Comparison of ENCODE assay signal across 14 mouse cellular contexts in the genomic region with DNA sequence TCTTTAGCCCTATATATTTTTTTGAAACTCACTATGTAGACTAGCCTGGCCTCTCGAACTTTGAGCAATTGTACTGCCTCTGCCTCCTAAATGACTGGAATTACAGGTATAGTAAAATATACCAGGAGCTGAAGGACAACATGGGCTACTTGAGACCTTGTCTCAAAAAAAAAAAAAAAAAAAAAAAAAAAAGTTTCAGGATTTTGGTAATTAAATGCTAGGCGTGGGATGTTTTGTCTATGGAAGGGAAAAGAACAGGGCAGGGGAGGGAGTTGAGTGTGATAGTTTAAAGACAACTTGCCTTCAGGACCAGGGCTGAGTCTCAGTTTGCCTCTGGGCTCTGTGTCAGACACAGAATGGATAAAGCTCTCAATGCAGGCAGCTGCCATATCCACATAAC. TPM values are rescaled to one million over a fixed set of nuclear protein-coding genes. Genes with fewer than 3 reads are reported as not detected.
DNase-seq lines count a peak whose midpoint lies in the region; ATAC-seq and TF ChIP-seq lines count a peak whose summit lies in the region.
"Had no signal": no experiment of that assay in that cellular context is flagged by ENCODE, and none has a peak within 500 bp of the region (broad histone marks: within the 10 kb centered on the region; RNA-seq: fewer than 3 reads in every experiment).

No protein-coding gene starts in this region.

- no peak for DNase-seq in midbrain, embryonic 14.5 days
- DNase-seq in limb, embryonic 10.5 days (ENCODE audit: low spot score), result no peak
- no peak for DNase-seq in right cerebral cortex, adult 18-20 months
- DNase-seq: cerebellum, postnatal 36 days; gastrocnemius, postnatal 25 days had no signal

- no peak for TF ChIP-seq POLR2A in myocyte (IDR thresholded peaks at IDR 0.05; ENCODE audit: insufficient read length, low read depth)

- no peak overlapping the region for H3ac ChIP-seq in myocyte (ENCODE audit: control insufficient read depth, insufficient read length)

- H3K79me2 ChIP-seq in myocyte (ENCODE audit: control insufficient read depth, insufficient read depth), result peaks cover 48% of the 10 kb centered on the region

- H3K4me1 ChIP-seq in hindbrain, embryonic 12.5 days, result peaks cover 33% of the 10 kb centered on the region
- peaks cover 32% of the 10 kb centered on the region for H3K4me1 ChIP-seq in hindbrain, embryonic 16.5 days (ENCODE audit: control insufficient read depth, insufficient read depth, low read depth, low read length)
- peaks cover 44% of the 10 kb centered on the region for H3K4me1 ChIP-seq in midbrain, embryonic 13.5 days (replicated peaks)
- H3K4me1 ChIP-seq in midbrain, embryonic 14.5 days (ENCODE audit: control insufficient read depth, insufficient read depth, low read length), result peaks cover 20% of the 10 kb centered on the region
- peaks cover 45% of the 10 kb centered on the region for H3K4me1 ChIP-seq in limb, embryonic 10.5 days

- 89% methylated on average over 2 of the region's 2 CpGs for WGBS in hindbrain, embryonic 12.5 days
- 88% methylated on average over 2 of the region's 2 CpGs for WGBS in hindbrain, embryonic 16.5 days
- WGBS in midbrain, embryonic 13.5 days, result 89% methylated on average over 2 of the region's 2 CpGs
- WGBS in midbrain, embryonic 14.5 days, result 78% methylated on average over 2 of the region's 2 CpGs
- 86% methylated on average over 2 of the region's 2 CpGs for WGBS in limb, embryonic 10.5 days

- no peak overlapping the region for H3K4me3 ChIP-seq in hindbrain, embryonic 12.5 days
- H3K4me3 ChIP-seq in hindbrain, embryonic 16.5 days (ENCODE audit: low read length), result no peak overlapping the region
- no peak overlapping the region for H3K4me3 ChIP-seq in midbrain, embryonic 13.5 days (replicated peaks)
- no peak overlapping the region for H3K4me3 ChIP-seq in midbrain, embryonic 14.5 days (replicated peaks; ENCODE audit: low read depth, low read length)
- H3K4me3 ChIP-seq in limb, embryonic 10.5 days, result 0 out of 2 replicates have a peak overlapping the region, but pooled peaks have one; percentile 100
- no peak overlapping the region for H3K4me3 ChIP-seq in myocyte
- H3K4me3 ChIP-seq: layer of hippocampus, adult 2 months had no signal

- peaks cover 41% of the 10 kb centered on the region for H3K36me3 ChIP-seq in hindbrain, embryonic 12.5 days
- peaks cover 34% of the 10 kb centered on the region for H3K36me3 ChIP-seq in hindbrain, embryonic 16.5 days (ENCODE audit: control insufficient read depth, insufficient read depth, low read length)
- peaks cover 46% of the 10 kb centered on the region for H3K36me3 ChIP-seq in midbrain, embryonic 13.5 days
- peaks cover 42% of the 10 kb centered on the region for H3K36me3 ChIP-seq in midbrain, embryonic 14.5 days (ENCODE audit: control insufficient read depth, insufficient read depth, low read length)
- H3K36me3 ChIP-seq in limb, embryonic 10.5 days, result peaks cover 55% of the 10 kb centered on the region
- peaks cover 24% of the 10 kb centered on the region for H3K36me3 ChIP-seq in myocyte (ENCODE audit: control insufficient read depth, insufficient read depth)

- H3K9ac ChIP-seq in hindbrain, embryonic 12.5 days, result no peak overlapping the region
- H3K9ac ChIP-seq in hindbrain, embryonic 16.5 days (ENCODE audit: low read depth, low read length), result no peak overlapping the region
- 0 out of 2 replicates have a peak overlapping the region, but pooled peaks have one; percentile 74 for H3K9ac ChIP-seq in midbrain, embryonic 13.5 days (replicated peaks)
- H3K9ac ChIP-seq in midbrain, embryonic 14.5 days (replicated peaks; ENCODE audit: low read length), result no peak overlapping the region

- no peaks in the 10 kb centered on the region for H3K27me3 ChIP-seq in hindbrain, embryonic 12.5 days
- H3K27me3 ChIP-seq in hindbrain, embryonic 16.5 days (replicated peaks; ENCODE audit: control insufficient read depth, insufficient read depth, low read length), result no peaks in the 10 kb centered on the region
- no peaks in the 10 kb centered on the region for H3K27me3 ChIP-seq in midbrain, embryonic 13.5 days
- no peaks in the 10 kb centered on the region for H3K27me3 ChIP-seq in midbrain, embryonic 14.5 days (ENCODE audit: control insufficient read depth, insufficient read depth, low read length)
- H3K27me3 ChIP-seq in limb, embryonic 10.5 days (ENCODE audit: low read depth, poor library complexity, severe bottlenecking), result no peaks in the 10 kb centered on the region
- no peaks in the 10 kb centered on the region for H3K27me3 ChIP-seq in myocyte (ENCODE audit: control insufficient read depth, insufficient read depth, insufficient read length)
- H3K27me3 ChIP-seq: lung, embryonic 15.5 days; midbrain, embryonic 15.5 days had no signal

- no peak for ATAC-seq in hindbrain, embryonic 12.5 days (ENCODE audit: low FRiP score)
- no peak for ATAC-seq in hindbrain, embryonic 16.5 days
- no peak for ATAC-seq in midbrain, embryonic 13.5 days
- no peak for ATAC-seq in midbrain, embryonic 14.5 days (ENCODE audit: low FRiP score, low TSS enrichment)
- ATAC-seq: forebrain, embryonic 16.5 days; inflammation-experienced regulatory T-cells, adult 6 months; midbrain, embryonic 15.5 days had no signal

- no peak overlapping the region for H3K27ac ChIP-seq in hindbrain, embryonic 12.5 days
- no peak overlapping the region for H3K27ac ChIP-seq in hindbrain, embryonic 16.5 days (ENCODE audit: low read depth, low read length)
- no peak overlapping the region for H3K27ac ChIP-seq in midbrain, embryonic 13.5 days
- no peak overlapping the region for H3K27ac ChIP-seq in midbrain, embryonic 14.5 days (replicated peaks; ENCODE audit: low read depth, low read length)
- H3K27ac ChIP-seq in limb, embryonic 10.5 days, result no peak overlapping the region
- H3K27ac ChIP-seq: layer of hippocampus, adult 2 months; lung, embryonic 15.5 days; midbrain, embryonic 15.5 days had no signal

- H3K9me3 ChIP-seq in hindbrain, embryonic 12.5 days (replicated peaks), result no peaks in the 10 kb centered on the region
- no peaks in the 10 kb centered on the region for H3K9me3 ChIP-seq in hindbrain, embryonic 16.5 days (ENCODE audit: control insufficient read depth, low read length)
- H3K9me3 ChIP-seq in midbrain, embryonic 13.5 days, result no peaks in the 10 kb centered on the region
- H3K9me3 ChIP-seq in midbrain, embryonic 14.5 days (ENCODE audit: control insufficient read depth, low read length), result no peaks in the 10 kb centered on the region
- H3K9me3 ChIP-seq in limb, embryonic 10.5 days (replicated peaks), result no peaks in the 10 kb centered on the region
- H3K9me3 ChIP-seq: lung, embryonic 15.5 days; midbrain, embryonic 15.5 days had no signal

- peak overlapping the region; percentile 86; the same call in 1 of the 2 replicates for H3K4me2 ChIP-seq in hindbrain, embryonic 12.5 days (replicated peaks)
- no peak overlapping the region for H3K4me2 ChIP-seq in hindbrain, embryonic 16.5 days (ENCODE audit: low read length)
- no peak overlapping the region for H3K4me2 ChIP-seq in midbrain, embryonic 13.5 days (replicated peaks)
- H3K4me2 ChIP-seq in midbrain, embryonic 14.5 days (ENCODE audit: low read length), result no peak overlapping the region
- H3K4me2 ChIP-seq in myocyte (ENCODE audit: low read depth), result peak overlapping the region; percentile 91

RNA-seq across cellular contexts. Expression of a gene that starts 2.0 kb away (rescaled TPM):
- 473 and 486 TPM in 2 replicates for polyA plus RNA-seq in hindbrain, embryonic 12.5 days (2016; fragmentation: Nextera tagmentation; extraction: Ambion mirVana)
- polyA plus RNA-seq in hindbrain, embryonic 16.5 days (2015; fragmentation: Nextera tagmentation; extraction: Ambion mirVana), result 252 and 298 TPM in 2 replicates
- 279 and 297 TPM in 2 replicates for polyA plus RNA-seq in midbrain, embryonic 13.5 days (2015; fragmentation: Nextera tagmentation; extraction: Ambion mirVana)
- polyA plus RNA-seq in midbrain, embryonic 14.5 days (2014; fragmentation: Nextera tagmentation; extraction: Ambion mirVana), result 241 and 300 TPM in 2 replicates
- 613 and 656 TPM in 2 replicates for polyA plus RNA-seq in limb, embryonic 10.5 days (2016; fragmentation: Nextera tagmentation; extraction: Ambion mirVana)
- 444 TPM for polyA plus RNA-seq in myocyte (2012; fragmentation: generic; extraction: Trizol)

RNA-seq across cellular contexts. Expression of a gene that starts 6.4 kb away (rescaled TPM):
- 548 TPM in 2 replicates for polyA plus RNA-seq in hindbrain, embryonic 12.5 days (2016; fragmentation: Nextera tagmentation; extraction: Ambion mirVana)
- polyA plus RNA-seq in hindbrain, embryonic 16.5 days (2015; fragmentation: Nextera tagmentation; extraction: Ambion mirVana), result 501 and 544 TPM in 2 replicates
- 452 and 461 TPM in 2 replicates for polyA plus RNA-seq in midbrain, embryonic 13.5 days (2015; fragmentation: Nextera tagmentation; extraction: Ambion mirVana)
- polyA plus RNA-seq in midbrain, embryonic 14.5 days (2014; fragmentation: Nextera tagmentation; extraction: Ambion mirVana), result 353 and 438 TPM in 2 replicates
- polyA plus RNA-seq in limb, embryonic 10.5 days (2016; fragmentation: Nextera tagmentation; extraction: Ambion mirVana), result 742 and 814 TPM in 2 replicates
- 837 TPM for polyA plus RNA-seq in myocyte (2012; fragmentation: generic; extraction: Trizol)

RNA-seq across cellular contexts. Expression of a gene that starts 23.1 kb away (rescaled TPM):
- polyA plus RNA-seq in hindbrain, embryonic 12.5 days (2016; fragmentation: Nextera tagmentation; extraction: Ambion mirVana), result 539 and 588 TPM in 2 replicates
- 55.8 and 202 TPM in 2 replicates for polyA plus RNA-seq in hindbrain, embryonic 16.5 days (2015; fragmentation: Nextera tagmentation; extraction: Ambion mirVana)
- 303 and 358 TPM in 2 replicates for polyA plus RNA-seq in midbrain, embryonic 13.5 days (2015; fragmentation: Nextera tagmentation; extraction: Ambion mirVana)
- 277 and 282 TPM in 2 replicates for polyA plus RNA-seq in midbrain, embryonic 14.5 days (2014; fragmentation: Nextera tagmentation; extraction: Ambion mirVana)
- 720 and 728 TPM in 2 replicates for polyA plus RNA-seq in limb, embryonic 10.5 days (2016; fragmentation: Nextera tagmentation; extraction: Ambion mirVana)
- polyA plus RNA-seq in myocyte (2012; fragmentation: generic; extraction: Trizol), result 113 TPM

RNA-seq across cellular contexts. Expression of a gene that starts 23.2 kb away (rescaled TPM):
- polyA plus RNA-seq in hindbrain, embryonic 12.5 days (2016; fragmentation: Nextera tagmentation; extraction: Ambion mirVana), result 153 and 170 TPM in 2 replicates
- polyA plus RNA-seq in hindbrain, embryonic 16.5 days (2015; fragmentation: Nextera tagmentation; extraction: Ambion mirVana), result 194 and 203 TPM in 2 replicates
- 180 and 183 TPM in 2 replicates for polyA plus RNA-seq in midbrain, embryonic 13.5 days (2015; fragmentation: Nextera tagmentation; extraction: Ambion mirVana)
- polyA plus RNA-seq in midbrain, embryonic 14.5 days (2014; fragmentation: Nextera tagmentation; extraction: Ambion mirVana), result 210 and 266 TPM in 2 replicates
- 201 and 207 TPM in 2 replicates for polyA plus RNA-seq in limb, embryonic 10.5 days (2016; fragmentation: Nextera tagmentation; extraction: Ambion mirVana)
- 184 TPM for polyA plus RNA-seq in myocyte (2012; fragmentation: generic; extraction: Trizol)

RNA-seq across cellular contexts. Expression of a gene that starts 24.1 kb away (rescaled TPM):
- not detected in 2 replicates for polyA plus RNA-seq in hindbrain, embryonic 12.5 days (2016; fragmentation: Nextera tagmentation; extraction: Ambion mirVana)
- polyA plus RNA-seq in hindbrain, embryonic 16.5 days (2015; fragmentation: Nextera tagmentation; extraction: Ambion mirVana), result 0.64 TPM in 1 of 2 replicates, not detected in the other
- not detected in 2 replicates for polyA plus RNA-seq in midbrain, embryonic 13.5 days (2015; fragmentation: Nextera tagmentation; extraction: Ambion mirVana)
- polyA plus RNA-seq in midbrain, embryonic 14.5 days (2014; fragmentation: Nextera tagmentation; extraction: Ambion mirVana), result not detected in 2 replicates
- polyA plus RNA-seq in limb, embryonic 10.5 days (2016; fragmentation: Nextera tagmentation; extraction: Ambion mirVana), result 0.25 and 0.26 TPM in 2 replicates
- polyA plus RNA-seq in myocyte (2012; fragmentation: generic; extraction: Trizol), result 1.0 TPM
- polyA plus RNA-seq: forebrain, embryonic 16.5 days; inflammation-experienced regulatory T-cells, adult 6 months; midbrain, embryonic 15.5 days had no signal

Comparison
In these comparisons a context has a peak if more than half of its experiments do, and no peak if none do; other contexts are left out.
1. H3K4me2 ChIP-seq: peak in hindbrain, embryonic 12.5 days (single experiment) and myocyte (single experiment); none in hindbrain, embryonic 16.5 days (single experiment), midbrain, embryonic 13.5 days (single experiment) and midbrain, embryonic 14.5 days (single experiment).